Comparison of ENCODE assay signal across 8 mouse cellular contexts in genomic region chr3:137864988-137865982, GRCm38 (mm10). TPM values are rescaled to one million over a fixed set of nuclear protein-coding genes. Genes with fewer than 3 reads are reported as not detected.
DNase-seq lines count a peak whose midpoint lies in the region; ATAC-seq lines count a peak whose summit lies in the region.

No protein-coding gene starts in this region.

- H3K9ac ChIP-seq in intestine, embryonic 16.5 days (ENCODE audit: low read depth, low read length): peak overlapping the region; percentile 96
- H3K9ac ChIP-seq in midbrain, embryonic 11.5 days (ENCODE audit: low read length): peak overlapping the region; percentile 97

- H3K4me3 ChIP-seq in intestine, embryonic 16.5 days (ENCODE audit: low read length): peak overlapping the region; percentile 80
- peak overlapping the region; percentile 91 for H3K4me3 ChIP-seq in midbrain, embryonic 11.5 days (ENCODE audit: low read depth, low read length)

- ATAC-seq in intestine, embryonic 16.5 days: peak; percentile 58
- peak; percentile 20 for ATAC-seq in midbrain, embryonic 11.5 days (ENCODE audit: low FRiP score)

- peak; percentile 86 for DNase-seq in layer of hippocampus, adult 11-12 months (ENCODE audit: low spot score)
- DNase-seq in layer of hippocampus, adult 9-10 months (ENCODE audit: low spot score): no peak
- peak; percentile 86 for DNase-seq in embryo, embryonic 9.5 days (ENCODE audit: extremely low spot score)
- DNase-seq in gastrocnemius, postnatal 4 days (ENCODE audit: low spot score in 2 of 2): peak; percentile 76 to 89
- DNase-seq in left cerebral cortex, postnatal 4 days: peak; percentile 93
- DNase-seq in midbrain, embryonic 11.5 days (ENCODE audit: low spot score, missing footprints): peak; percentile 99
- peak; percentile 74 for DNase-seq in skeletal muscle tissue, adult 2 months (ENCODE audit: low read depth, low spot score)

- H3K4me1 ChIP-seq in intestine, embryonic 16.5 days (ENCODE audit: control insufficient read depth, insufficient read depth, low read length): peaks cover 9% of the 10 kb centered on the region
- H3K4me1 ChIP-seq in midbrain, embryonic 11.5 days (ENCODE audit: control insufficient read depth, insufficient read depth, low read length): peaks cover 8% of the 10 kb centered on the region

- H3K9me3 ChIP-seq in intestine, embryonic 16.5 days (ENCODE audit: control insufficient read depth, low read length): no peaks in the 10 kb centered on the region
- no peaks in the 10 kb centered on the region for H3K9me3 ChIP-seq in midbrain, embryonic 11.5 days (ENCODE audit: control insufficient read depth, low read length)

- peak overlapping the region; percentile 97 for H3K27ac ChIP-seq in intestine, embryonic 16.5 days (ENCODE audit: low read length)
- H3K27ac ChIP-seq in midbrain, embryonic 11.5 days (ENCODE audit: low read depth, low read length): peak overlapping the region; percentile 98

- H3K36me3 ChIP-seq in intestine, embryonic 16.5 days (ENCODE audit: control insufficient read depth, insufficient read depth, low read length): no peaks in the 10 kb centered on the region
- H3K36me3 ChIP-seq in midbrain, embryonic 11.5 days (ENCODE audit: control insufficient read depth, insufficient read depth, low read length): no peaks in the 10 kb centered on the region

- H3K27me3 ChIP-seq in intestine, embryonic 16.5 days (replicated peaks; ENCODE audit: control insufficient read depth, insufficient read depth, low read length): no peaks in the 10 kb centered on the region
- no peaks in the 10 kb centered on the region for H3K27me3 ChIP-seq in midbrain, embryonic 11.5 days (ENCODE audit: control insufficient read depth, insufficient read depth, low read length)

- intact Hi-C loops in left cerebral cortex, postnatal 4 days (cut with DNase I): loop anchor here (5.0 kb wide), 2 partner anchors 52 to 277 kb away; partner anchors contain the start of genes Lamtor3, Mttp and Trmt10a

- under 1% methylated on average over 62 of the region's 74 CpGs for WGBS in intestine, embryonic 16.5 days
- WGBS in midbrain, embryonic 11.5 days: under 1% methylated on average over 67 of the region's 74 CpGs

- peak overlapping the region; percentile 51 for H3K4me2 ChIP-seq in intestine, embryonic 16.5 days (ENCODE audit: low read depth, low read length)
- peak overlapping the region; percentile 50 for H3K4me2 ChIP-seq in midbrain, embryonic 11.5 days

RNA-seq across cellular contexts. Expression of gene H2afz, which starts 1.0 kb away (rescaled TPM):
- 100 to 1,000 TPM; 211 to 212 TPM for total RNA-seq in gastrocnemius, postnatal 4 days (2021)
- 1,225 and 1,412 TPM in 2 replicates for polyA plus RNA-seq in intestine, embryonic 16.5 days (2015; fragmentation: Nextera tagmentation; extraction: Ambion mirVana)
- total RNA-seq in left cerebral cortex, postnatal 4 days (2021): 100 to 1,000 TPM; 187 to 226 TPM
- polyA plus RNA-seq in midbrain, embryonic 11.5 days (2014; fragmentation: Nextera tagmentation; extraction: Ambion mirVana): 3,387 and 3,446 TPM in 2 replicates

RNA-seq across cellular contexts. Expression of gene Dnajb14, which starts 2.2 kb away (rescaled TPM):
- total RNA-seq in gastrocnemius, postnatal 4 days (2021): 10 to 100 TPM; 13.0 to 14.4 TPM
- polyA plus RNA-seq in intestine, embryonic 16.5 days (2015; fragmentation: Nextera tagmentation; extraction: Ambion mirVana): 8.6 and 9.6 TPM in 2 replicates
- total RNA-seq in left cerebral cortex, postnatal 4 days (2021): 10 to 100 TPM; 28.3 to 30.1 TPM
- 9.9 and 10.8 TPM in 2 replicates for polyA plus RNA-seq in midbrain, embryonic 11.5 days (2014; fragmentation: Nextera tagmentation; extraction: Ambion mirVana)

RNA-seq across cellular contexts. Expression of gene Lamtor3, which starts 53.0 kb away (rescaled TPM):
- total RNA-seq in gastrocnemius, postnatal 4 days (2021): 10 to 100 TPM; 55.8 to 59.8 TPM
- 160 and 162 TPM in 2 replicates for polyA plus RNA-seq in intestine, embryonic 16.5 days (2015; fragmentation: Nextera tagmentation; extraction: Ambion mirVana)
- 10 to 100 TPM; 69.0 to 73.3 TPM for total RNA-seq in left cerebral cortex, postnatal 4 days (2021)
- polyA plus RNA-seq in midbrain, embryonic 11.5 days (2014; fragmentation: Nextera tagmentation; extraction: Ambion mirVana): 98.7 and 106 TPM in 2 replicates
